Mouse (Mus musculus): ENCODE data around the gene Nol9.

GRCm38 (mm10) chr4:152067280-152067679 lies 28.2 kb downstream of the Nol9 start:
- TF ChIP-seq CTCF (IDR thresholded peaks at IDR 0.05; ENCODE audit: low read depth) (no peak), EP300 (IDR thresholded peaks at IDR 0.05; ENCODE audit: low read depth) (no peak)
